Mouse (Mus musculus) leukemia stem cell, adult 10-12 weeks (primary cell): ENCODE results near the gene Abhd16a. TPM values are rescaled to one million over a fixed set of nuclear protein-coding genes. Genes with fewer than 3 reads are reported as not detected.

Source experiments
- polyA plus RNA-seq: library from polyadenylated mRNA; stranded (reverse); fragments of >175 nt; gene quantifications from 2 replicates; pipeline ENCODE4 v1.2.3, GENCODE M21; 2012; ENCODE audit warnings: low replicate concordance

The Abhd16a gene
- polyA plus RNA-seq, 1 experiment = 312 TPM

GRCm38 (mm10) chr17:35134801-35135590 is 45.9 kb downstream of the Abhd16a start, which contains the start of gene Bag6:
Gene Bag6 (plus strand): TSS chr17:35135178.

Other genes with a start within 250 kb of the Abhd16a start
- 53.7 and 54.2 TPM in 2 replicates for gene Skiv2l, start 239.1 kb upstream of the Abhd16a start, polyA plus RNA-seq
- 121 and 205 TPM in 2 replicates for gene Nelfe, start 238.9 kb upstream of the Abhd16a start, polyA plus RNA-seq
- gene Cfb, start 226.7 kb upstream of the Abhd16a start, polyA plus RNA-seq = 0.41 and 1.5 TPM in 2 replicates
- gene Zbtb12, start 209.8 kb upstream of the Abhd16a start, polyA plus RNA-seq = 6.4 and 10.1 TPM in 2 replicates
- gene Gm20547, start 207.2 kb upstream of the Abhd16a start, polyA plus RNA-seq = 0.10 TPM in 1 of 2 replicates, not detected in the other
- 1.3 and 3.9 TPM in 2 replicates for gene C2, start 191.0 kb upstream of the Abhd16a start, polyA plus RNA-seq
- gene Ehmt2, start 190.8 kb upstream of the Abhd16a start, polyA plus RNA-seq = 427 and 438 TPM in 2 replicates
- not detected in 2 replicates for gene Slc44a4, start 174.8 kb upstream of the Abhd16a start, polyA plus RNA-seq
- gene Neu1, start 158.0 kb upstream of the Abhd16a start, polyA plus RNA-seq = 22.5 and 43.0 TPM in 2 replicates
- gene Hspa1b, start 130.0 kb upstream of the Abhd16a start, polyA plus RNA-seq = 16.5 and 41.3 TPM in 2 replicates
- gene Gm20481, start 119.4 kb upstream of the Abhd16a start, polyA plus RNA-seq = not detected in 2 replicates
- 3.5 and 6.7 TPM in 2 replicates for gene Hspa1a, start 117.1 kb upstream of the Abhd16a start, polyA plus RNA-seq
- gene Hspa1l, start 116.6 kb upstream of the Abhd16a start, polyA plus RNA-seq = not detected in 2 replicates
- 146 and 328 TPM in 2 replicates for gene Lsm2, start 107.4 kb upstream of the Abhd16a start, polyA plus RNA-seq
- 1,671 and 2,394 TPM in 2 replicates for gene Vars, start 88.3 kb upstream of the Abhd16a start, polyA plus RNA-seq
- 1.2 and 1.8 TPM in 2 replicates for gene Vwa7, start 72.7 kb upstream of the Abhd16a start, polyA plus RNA-seq
- gene Sapcd1, start 61.2 kb upstream of the Abhd16a start, polyA plus RNA-seq = 8.2 and 32.0 TPM in 2 replicates
- 33.3 and 82.0 TPM in 2 replicates for gene Msh5, start 42.5 kb upstream of the Abhd16a start, polyA plus RNA-seq
- gene Clic1, start 39.3 kb upstream of the Abhd16a start, polyA plus RNA-seq = 197 and 295 TPM in 2 replicates
- gene Ddah2, start 30.2 kb upstream of the Abhd16a start, polyA plus RNA-seq = 22.4 and 54.0 TPM in 2 replicates
- gene Ly6g6c, start 23.9 kb upstream of the Abhd16a start, polyA plus RNA-seq = 0.34 TPM in 1 of 2 replicates, not detected in the other
- gene Mpig6b, start 23.1 kb upstream of the Abhd16a start, polyA plus RNA-seq = 0.27 and 0.54 TPM in 2 replicates
- not detected in 2 replicates for gene Ly6g6e, start 12.4 kb upstream of the Abhd16a start, polyA plus RNA-seq
- gene Ly6g6d, start 11.2 kb upstream of the Abhd16a start, polyA plus RNA-seq = not detected in 2 replicates
- 0.31 TPM in 1 of 2 replicates, not detected in the other for gene Ly6g6f, start 3.7 kb upstream of the Abhd16a start, polyA plus RNA-seq
- gene Ly6g5c, start 19.0 kb downstream of the Abhd16a start, polyA plus RNA-seq = not detected in 2 replicates
- gene Ly6g5b, start 26.2 kb downstream of the Abhd16a start, polyA plus RNA-seq = 0.71 TPM in 1 of 2 replicates, not detected in the other
- gene Gpank1, start 32.2 kb downstream of the Abhd16a start, polyA plus RNA-seq = 76.3 and 112 TPM in 2 replicates
- 69.5 and 70.4 TPM in 2 replicates for gene Csnk2b, start 32.8 kb downstream of the Abhd16a start, polyA plus RNA-seq
- 9.5 and 12.1 TPM in 2 replicates for gene D17H6S53E, start 37.1 kb downstream of the Abhd16a start, polyA plus RNA-seq
- 0.24 TPM in 1 of 2 replicates, not detected in the other for gene Apom, start 42.8 kb downstream of the Abhd16a start, polyA plus RNA-seq
- 803 and 946 TPM in 2 replicates for gene Bag6, start 45.9 kb downstream of the Abhd16a start, polyA plus RNA-seq
- gene Prrc2a, start 75.6 kb downstream of the Abhd16a start, polyA plus RNA-seq = 1,544 and 3,522 TPM in 2 replicates
- 1.9 and 3.8 TPM in 2 replicates for gene Aif1, start 86.8 kb downstream of the Abhd16a start, polyA plus RNA-seq
- gene Lst1, start 99.2 kb downstream of the Abhd16a start, polyA plus RNA-seq = 1.1 and 24.0 TPM in 2 replicates
- gene Ltb, start 105.2 kb downstream of the Abhd16a start, polyA plus RNA-seq = 75.8 and 165 TPM in 2 replicates
- gene Tnf, start 112.7 kb downstream of the Abhd16a start, polyA plus RNA-seq = 2.6 and 2.7 TPM in 2 replicates
- 4.2 and 5.6 TPM in 2 replicates for gene Lta, start 116.1 kb downstream of the Abhd16a start, polyA plus RNA-seq
- gene Gm16181, start 131.6 kb downstream of the Abhd16a start, polyA plus RNA-seq = not detected in 2 replicates
- 0.69 and 1.2 TPM in 2 replicates for gene Atp6v1g2, start 144.4 kb downstream of the Abhd16a start, polyA plus RNA-seq
- gene Nfkbil1, start 146.5 kb downstream of the Abhd16a start, polyA plus RNA-seq = 31.5 and 40.3 TPM in 2 replicates
- 114 and 195 TPM in 2 replicates for gene Ddx39b, start 152.5 kb downstream of the Abhd16a start, polyA plus RNA-seq
- 138 and 236 TPM in 2 replicates for gene H2-D1, start 173.5 kb downstream of the Abhd16a start, polyA plus RNA-seq
- gene H2-Q1, start 231.1 kb downstream of the Abhd16a start, polyA plus RNA-seq = 2.6 and 3.1 TPM in 2 replicates